Mouse (Mus musculus): ENCODE data around the gene Pcgf2. TPM values are rescaled to one million over a fixed set of nuclear protein-coding genes. Genes with fewer than 3 reads are reported as not detected.
A peak's percentile ranks its signal among the peaks of the same experiment; 100 is the strongest.

The Pcgf2 gene
- polyA plus RNA-seq, 1 experiment from 2014 or later: 25.8 TPM

DNA sequence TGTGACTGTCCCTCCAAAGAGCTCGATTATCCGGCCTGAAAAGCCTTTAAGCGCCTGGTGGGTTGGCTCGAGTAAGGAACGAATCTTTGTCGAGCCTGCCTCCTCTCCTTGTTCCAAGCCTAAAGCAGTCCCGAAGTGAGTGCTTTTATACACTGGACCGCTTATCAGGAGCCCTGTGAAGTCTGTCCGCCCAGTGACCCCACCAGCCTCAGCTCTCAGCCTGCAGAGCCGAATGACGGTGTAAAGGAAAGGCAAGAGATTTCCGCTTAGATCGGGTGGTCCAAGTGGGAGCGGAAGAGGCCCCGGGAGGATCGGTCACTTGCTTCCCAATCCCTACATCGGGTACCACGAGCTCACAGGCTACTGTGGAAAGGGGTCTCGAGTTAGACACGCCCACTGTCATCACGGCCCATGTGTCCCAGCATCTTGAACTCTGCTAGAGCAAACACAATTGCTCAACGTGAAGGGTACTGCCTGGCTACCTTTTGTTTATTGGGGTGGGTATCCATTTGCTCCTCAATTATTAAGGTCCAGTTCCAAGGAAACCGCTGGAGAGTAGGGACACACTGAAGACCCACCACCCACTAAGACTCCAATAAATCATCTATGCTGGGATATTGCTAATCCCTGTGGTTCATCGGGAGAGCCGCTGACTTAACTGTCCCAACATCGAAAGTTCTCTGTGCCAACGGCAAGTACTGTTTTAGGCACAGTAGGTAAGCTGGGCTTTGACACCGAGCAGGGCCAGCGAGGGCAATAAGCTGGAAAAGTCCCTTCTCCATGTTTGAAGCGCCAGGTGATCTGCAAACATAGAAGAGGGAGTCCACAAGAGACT, 666 bp upstream of the Pcgf2 start:
- Histone ChIP-seq H3K4me2 (ENCODE audit: low read depth, low read length) (peak overlapping the region; percentile 80), H3K4me1 (ENCODE audit: control insufficient read depth, insufficient read depth, low read length) (peaks cover 40% of the 10 kb centered on the region), H3K27ac (ENCODE audit: low read depth, low read length) (peak overlapping the region; percentile 88), H3K9ac (replicated peaks; ENCODE audit: low read depth, low read length) (peak overlapping the region; percentile 85), H3K9me3 (ENCODE audit: control insufficient read depth, low read length) (no peaks in the 10 kb centered on the region), H3K36me3 (ENCODE audit: control insufficient read depth, insufficient read depth, low read length) (no peaks in the 10 kb centered on the region), H3K4me3 (ENCODE audit: low read depth, low read length) (peak overlapping the region; percentile 86), H3K27me3 (ENCODE audit: control insufficient read depth, insufficient read depth, low read length) (no peaks in the 10 kb centered on the region)
- 14% methylated on average over 30 of the region's 30 CpGs for WGBS
- no peak for ATAC-seq (ENCODE audit: low read depth)

DNA sequence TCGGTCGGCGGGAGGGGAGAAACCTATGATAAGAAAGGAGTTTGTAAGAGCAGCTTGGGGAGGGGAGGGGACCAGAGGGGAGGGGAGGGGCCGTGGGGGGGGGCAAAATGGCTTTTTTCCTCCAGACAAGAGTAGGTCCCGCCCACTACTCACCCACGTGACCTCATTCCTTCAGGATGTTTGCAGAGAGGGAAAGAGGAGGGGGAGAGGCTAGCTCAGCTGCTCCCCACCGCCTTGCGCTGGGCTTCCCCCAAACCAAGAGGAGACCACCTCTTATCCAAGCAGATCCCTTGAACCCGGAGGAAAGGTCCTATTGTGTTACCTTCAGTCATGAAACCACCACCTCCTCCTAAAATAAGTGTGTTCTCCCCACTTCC, 683 bp downstream of the Pcgf2 start:
- H3K4me3 ChIP-seq (ENCODE audit: low read depth, low read length): peak overlapping the region; percentile 86
- H3K27ac ChIP-seq (ENCODE audit: low read depth, low read length): peak overlapping the region; percentile 88
- 0% methylated on average over 5 of the region's 9 CpGs for WGBS
- peak; percentile 31 for ATAC-seq (ENCODE audit: low read depth)
- H3K4me1 ChIP-seq (ENCODE audit: control insufficient read depth, insufficient read depth, low read length): peaks cover 53% of the 10 kb centered on the region
- H3K9me3 ChIP-seq (ENCODE audit: control insufficient read depth, low read length): no peaks in the 10 kb centered on the region
- H3K27me3 ChIP-seq (ENCODE audit: control insufficient read depth, insufficient read depth, low read length): no peaks in the 10 kb centered on the region
- peak overlapping the region; percentile 85 for H3K9ac ChIP-seq (replicated peaks; ENCODE audit: low read depth, low read length)
- peak overlapping the region; percentile 80 for H3K4me2 ChIP-seq (ENCODE audit: low read depth, low read length)
- H3K36me3 ChIP-seq (ENCODE audit: control insufficient read depth, insufficient read depth, low read length): no peaks in the 10 kb centered on the region

DNA sequence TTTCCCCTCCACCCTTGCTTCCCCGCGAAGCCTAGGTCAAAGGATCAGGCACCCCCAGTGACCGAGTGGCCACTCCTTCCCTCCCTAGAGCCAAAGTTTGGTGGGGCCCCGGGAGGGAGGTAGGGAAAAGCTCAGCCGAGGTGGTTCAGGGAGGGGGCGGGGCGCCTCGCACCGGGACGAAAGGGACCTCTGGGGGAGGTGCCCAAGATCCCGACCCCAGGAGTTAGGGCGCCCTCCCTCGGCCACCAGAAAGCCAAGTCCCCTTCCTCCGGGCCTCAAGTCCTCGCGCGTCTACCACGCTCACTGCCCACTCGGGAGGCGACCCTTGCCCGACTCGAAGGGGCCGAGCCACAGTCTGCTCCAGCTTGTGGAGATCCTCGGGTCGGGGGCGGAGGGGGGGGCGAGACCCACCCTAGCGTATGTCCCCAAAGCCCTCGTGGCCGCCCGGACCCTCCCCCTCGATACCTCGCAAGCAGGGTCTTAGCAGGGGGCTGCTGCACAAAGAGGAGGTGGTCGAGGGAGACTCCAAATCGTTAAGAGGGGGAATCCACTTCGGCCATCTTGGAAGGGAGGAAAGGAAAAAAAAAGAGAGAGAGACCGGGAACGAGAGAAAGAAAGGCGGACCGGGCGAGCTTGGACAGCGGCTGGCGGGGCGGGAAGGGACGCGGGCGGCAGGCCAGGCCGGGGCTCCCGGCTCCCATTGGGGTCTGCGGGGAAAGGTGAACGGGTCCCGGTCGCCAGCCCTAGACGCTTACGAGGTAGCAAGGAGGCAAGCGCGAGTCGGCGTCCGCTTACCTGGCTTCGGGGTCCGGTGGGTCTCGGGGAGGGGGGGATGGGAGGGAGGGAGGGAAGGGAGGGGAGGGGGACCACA, 1.3 kb downstream of the Pcgf2 start:
- Histone ChIP-seq H3K4me2 (ENCODE audit: low read depth, low read length) (peak overlapping the region; percentile 88), H3K27ac (ENCODE audit: low read depth, low read length) (peak overlapping the region; percentile 88), H3K9ac (replicated peaks; ENCODE audit: low read depth, low read length) (peak overlapping the region; percentile 85), H3K4me3 (ENCODE audit: low read depth, low read length) (peak overlapping the region; percentile 86), H3K4me1 (ENCODE audit: control insufficient read depth, insufficient read depth, low read length) (peaks cover 52% of the 10 kb centered on the region), H3K27me3 (ENCODE audit: control insufficient read depth, insufficient read depth, low read length) (no peaks in the 10 kb centered on the region), H3K9me3 (ENCODE audit: control insufficient read depth, low read length) (no peaks in the 10 kb centered on the region), H3K36me3 (ENCODE audit: control insufficient read depth, insufficient read depth, low read length) (no peaks in the 10 kb centered on the region)
- WGBS: 1% methylated on average over 62 of the region's 63 CpGs
- ATAC-seq (ENCODE audit: low read depth): 0 out of 2 replicates have a peak, but pooled peaks have one; percentile 0

DNA sequence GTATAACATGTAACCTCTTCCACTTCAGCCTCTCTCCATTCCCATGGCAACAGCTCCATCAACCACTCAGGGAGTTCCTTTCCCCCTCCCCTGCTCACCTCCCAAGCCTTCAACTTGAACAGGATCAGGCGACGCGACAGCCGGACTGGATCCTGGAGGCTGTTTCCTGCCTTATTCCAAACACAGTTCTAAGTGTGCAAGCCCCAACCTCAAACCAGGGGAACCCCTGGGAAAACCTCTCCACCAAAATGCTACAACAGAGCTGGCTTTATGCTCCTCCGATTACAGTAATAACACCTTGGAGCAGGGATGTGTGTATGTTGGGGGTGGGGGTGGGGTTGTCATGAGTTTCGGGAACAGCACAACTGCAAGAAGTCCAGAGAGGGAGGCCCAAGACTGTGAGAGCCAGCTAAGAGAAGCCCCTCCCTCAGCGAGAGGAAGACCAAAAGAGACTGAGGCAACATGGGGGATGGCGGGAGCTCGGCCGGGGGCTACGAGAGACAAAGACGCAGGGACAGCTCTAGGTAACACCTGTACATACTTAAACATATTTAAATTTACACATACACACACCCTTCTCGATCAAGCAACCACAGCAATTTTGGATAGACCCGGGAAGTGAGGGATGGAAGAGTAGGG, 2.3 kb downstream of the Pcgf2 start:
- 1% methylated on average over 14 of the region's 14 CpGs for WGBS
- H3K27me3 ChIP-seq (ENCODE audit: control insufficient read depth, insufficient read depth, low read length): no peaks in the 10 kb centered on the region
- no peaks in the 10 kb centered on the region for H3K9me3 ChIP-seq (ENCODE audit: control insufficient read depth, low read length)
- no peak for ATAC-seq (ENCODE audit: low read depth)
- no peaks in the 10 kb centered on the region for H3K36me3 ChIP-seq (ENCODE audit: control insufficient read depth, insufficient read depth, low read length)
- H3K4me1 ChIP-seq (ENCODE audit: control insufficient read depth, insufficient read depth, low read length): peaks cover 50% of the 10 kb centered on the region
- peak overlapping the region; percentile 86 for H3K4me3 ChIP-seq (ENCODE audit: low read depth, low read length)
- peak overlapping the region; percentile 85 for H3K9ac ChIP-seq (replicated peaks; ENCODE audit: low read depth, low read length)
- H3K4me2 ChIP-seq (ENCODE audit: low read depth, low read length): peak overlapping the region; percentile 88
- H3K27ac ChIP-seq (ENCODE audit: low read depth, low read length): peak overlapping the region; percentile 88

DNA sequence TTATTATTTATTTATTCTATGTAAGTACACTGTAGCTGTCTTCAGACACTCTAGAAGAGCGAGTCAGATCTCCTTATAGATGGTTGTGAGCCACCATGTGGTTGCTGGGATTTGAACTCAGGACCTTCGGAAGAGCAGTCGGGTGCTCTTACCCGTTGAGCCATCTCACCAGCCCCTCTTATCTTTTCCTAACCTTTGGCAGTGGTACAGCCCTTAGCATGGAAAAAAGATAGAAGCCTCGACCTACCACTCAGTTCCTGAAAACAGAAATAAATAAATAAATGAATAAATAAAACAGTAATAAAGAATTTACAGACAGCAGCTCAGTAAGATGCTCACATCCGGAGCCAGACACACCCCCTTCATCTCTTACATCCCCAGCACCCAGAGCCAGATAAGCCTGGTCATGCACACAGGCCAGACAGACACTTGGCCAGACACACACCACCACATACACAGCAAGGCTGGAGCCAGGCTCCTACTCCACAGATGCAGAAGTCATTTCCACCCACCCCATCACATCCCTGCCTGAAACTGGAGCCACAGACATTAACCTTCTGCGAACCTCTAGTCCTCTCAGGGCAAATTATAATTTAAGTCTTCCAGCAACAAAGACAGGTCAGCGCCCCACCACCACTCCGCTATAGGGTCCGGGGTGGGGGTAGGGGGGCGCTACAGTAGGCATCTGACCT, 3.0 kb downstream of the Pcgf2 start:
- 55% methylated on average over 11 of the region's 11 CpGs for WGBS
- H3K27me3 ChIP-seq (ENCODE audit: control insufficient read depth, insufficient read depth, low read length): no peaks in the 10 kb centered on the region
- peak overlapping the region; percentile 88 for H3K4me2 ChIP-seq (ENCODE audit: low read depth, low read length)
- no peak for ATAC-seq (ENCODE audit: low read depth)
- H3K36me3 ChIP-seq (ENCODE audit: control insufficient read depth, insufficient read depth, low read length): peaks cover 3% of the 10 kb centered on the region; the same call in 1 of the 2 replicates
- H3K9ac ChIP-seq (replicated peaks; ENCODE audit: low read depth, low read length): peak overlapping the region; percentile 85
- peak overlapping the region; percentile 88; the same call in 1 of the 2 replicates for H3K27ac ChIP-seq (ENCODE audit: low read depth, low read length)
- peaks cover 50% of the 10 kb centered on the region for H3K4me1 ChIP-seq (ENCODE audit: control insufficient read depth, insufficient read depth, low read length)
- peak overlapping the region; percentile 86 for H3K4me3 ChIP-seq (ENCODE audit: low read depth, low read length)
- H3K9me3 ChIP-seq (ENCODE audit: control insufficient read depth, low read length): no peaks in the 10 kb centered on the region

DNA sequence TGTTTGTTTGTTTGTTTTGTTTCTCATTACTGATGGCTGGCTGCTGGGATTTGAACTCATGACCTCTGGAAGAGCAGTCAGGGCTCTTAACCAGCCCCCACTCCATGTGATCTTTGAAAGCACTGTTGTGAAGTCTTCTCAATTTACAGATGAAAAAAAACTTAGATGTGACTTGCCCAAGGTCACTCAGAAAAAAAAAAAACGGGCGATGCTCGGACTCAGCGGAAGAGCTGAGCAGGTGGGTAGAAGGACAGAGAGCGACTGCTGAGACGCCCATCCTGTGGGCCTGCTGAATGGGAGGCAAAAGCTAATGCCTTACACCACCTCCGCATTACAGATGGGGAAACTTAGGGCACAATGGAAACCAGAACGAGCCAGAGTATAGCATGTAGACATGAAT, 3.6 kb downstream of the Pcgf2 start:
- H3K4me1 ChIP-seq (ENCODE audit: control insufficient read depth, insufficient read depth, low read length): peaks cover 46% of the 10 kb centered on the region
- H3K4me2 ChIP-seq (ENCODE audit: low read depth, low read length): no peak overlapping the region
- H3K27me3 ChIP-seq (ENCODE audit: control insufficient read depth, insufficient read depth, low read length): no peaks in the 10 kb centered on the region
- no peaks in the 10 kb centered on the region for H3K9me3 ChIP-seq (ENCODE audit: control insufficient read depth, low read length)
- no peak overlapping the region for H3K4me3 ChIP-seq (ENCODE audit: low read depth, low read length)
- no peak for ATAC-seq (ENCODE audit: low read depth)
- no peak overlapping the region for H3K9ac ChIP-seq (replicated peaks; ENCODE audit: low read depth, low read length)
- 71% methylated on average over 8 of the region's 8 CpGs for WGBS
- H3K27ac ChIP-seq (ENCODE audit: low read depth, low read length): no peak overlapping the region
- peaks cover 10% of the 10 kb centered on the region for H3K36me3 ChIP-seq (ENCODE audit: control insufficient read depth, insufficient read depth, low read length)

DNA sequence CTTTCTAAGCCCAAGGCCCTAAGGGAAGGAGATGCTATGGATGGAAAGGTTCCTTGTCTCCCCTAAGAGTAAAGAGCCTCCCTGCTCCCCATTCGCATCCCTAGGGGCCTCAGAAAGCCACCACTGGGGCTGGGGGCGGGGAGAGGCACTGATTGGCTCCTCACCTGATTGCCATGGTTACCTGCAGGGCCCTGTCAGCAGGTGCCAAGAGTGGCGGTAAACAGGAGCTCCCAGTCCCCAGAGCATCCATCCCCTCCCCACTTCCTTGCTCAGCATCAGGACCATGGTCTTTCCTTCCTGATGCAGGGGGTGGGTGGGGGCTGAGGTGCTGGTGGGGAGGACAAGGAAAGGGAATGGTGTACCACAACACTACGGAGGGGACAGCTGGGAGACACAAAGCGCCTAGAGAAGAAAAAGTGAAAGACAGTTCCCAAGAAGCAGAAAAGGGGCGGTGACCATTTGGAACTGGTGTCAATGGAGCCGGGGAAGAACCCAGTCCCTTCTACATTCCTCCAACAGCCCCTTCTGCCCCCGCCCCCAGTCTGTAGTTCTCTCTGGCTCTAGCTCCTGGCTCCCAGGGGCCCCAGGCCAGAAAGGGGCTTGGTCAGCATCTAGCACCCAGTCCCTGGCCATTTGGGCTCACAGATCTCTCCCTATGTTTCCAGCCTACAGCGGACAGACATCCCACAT, 4.4 kb downstream of the Pcgf2 start:
- Histone ChIP-seq H3K27ac (ENCODE audit: low read depth, low read length) (peak overlapping the region; percentile 56), H3K9me3 (ENCODE audit: control insufficient read depth, low read length) (no peaks in the 10 kb centered on the region), H3K36me3 (ENCODE audit: control insufficient read depth, insufficient read depth, low read length) (peaks cover 18% of the 10 kb centered on the region), H3K4me1 (ENCODE audit: control insufficient read depth, insufficient read depth, low read length) (peaks cover 39% of the 10 kb centered on the region), H3K4me2 (ENCODE audit: low read depth, low read length) (peak overlapping the region; percentile 21), H3K9ac (replicated peaks; ENCODE audit: low read depth, low read length) (no peak overlapping the region; the same call in 1 of the 2 replicates), H3K4me3 (ENCODE audit: low read depth, low read length) (peak overlapping the region; percentile 4; the same call in 1 of the 2 replicates), H3K27me3 (ENCODE audit: control insufficient read depth, insufficient read depth, low read length) (no peaks in the 10 kb centered on the region)
- no peak for ATAC-seq (ENCODE audit: low read depth)
- 31% methylated on average over 9 of the region's 9 CpGs for WGBS

Data from neural tube, embryonic 14.5 days (tissue).